In genomic region chr14:79589401-79589800, GRCm38 (mm10) we compare ENCODE assay signal across 14 mouse cellular contexts. TPM values are rescaled to one million over a fixed set of nuclear protein-coding genes. Genes with fewer than 3 reads are reported as not detected.
DNase-seq lines count a peak whose midpoint lies in the region; ATAC-seq and TF ChIP-seq lines count a peak whose summit lies in the region.
"Had no signal": no experiment of that assay in that cellular context is flagged by ENCODE, and none has a peak within 500 bp of the region (broad histone marks: within the 10 kb centered on the region; RNA-seq: fewer than 3 reads in every experiment).

No protein-coding gene starts in this region.

- H3K9me3 ChIP-seq in embryonic facial prominence, embryonic 13.5 days, result no peaks in the 10 kb centered on the region
- no peaks in the 10 kb centered on the region for H3K9me3 ChIP-seq in embryonic facial prominence, embryonic 10.5 days
- H3K9me3 ChIP-seq in heart, postnatal 0 days (replicated peaks; ENCODE audit: control insufficient read depth, low read length), result no peaks in the 10 kb centered on the region
- H3K9me3 ChIP-seq in midbrain, embryonic 10.5 days (replicated peaks), result no peaks in the 10 kb centered on the region
- no peaks in the 10 kb centered on the region for H3K9me3 ChIP-seq in midbrain, postnatal 0 days (ENCODE audit: low read length)
- H3K9me3 ChIP-seq in limb, embryonic 13.5 days, result no peaks in the 10 kb centered on the region

- no peak for TF ChIP-seq CTCF in heart, postnatal 0 days (IDR thresholded peaks at IDR 0.05; ENCODE audit: low read depth)
- no peak for TF ChIP-seq CTCF in midbrain, postnatal 0 days (IDR thresholded peaks at IDR 0.05)

- no peak overlapping the region for H3K27ac ChIP-seq in embryonic facial prominence, embryonic 13.5 days
- H3K27ac ChIP-seq in embryonic facial prominence, embryonic 10.5 days (replicated peaks), result no peak overlapping the region
- no peak overlapping the region for H3K27ac ChIP-seq in heart, postnatal 0 days (ENCODE audit: low read depth)
- H3K27ac ChIP-seq in midbrain, embryonic 10.5 days (replicated peaks), result no peak overlapping the region
- no peak overlapping the region for H3K27ac ChIP-seq in midbrain, postnatal 0 days (ENCODE audit: low read depth, low read length)
- no peak overlapping the region for H3K27ac ChIP-seq in limb, embryonic 13.5 days

- WGBS in embryonic facial prominence, embryonic 13.5 days, result 92% methylated on average over 6 of the region's 6 CpGs
- 87% methylated on average over 6 of the region's 6 CpGs for WGBS in embryonic facial prominence, embryonic 10.5 days
- WGBS in heart, postnatal 0 days, result 88% methylated on average over 6 of the region's 6 CpGs
- WGBS in midbrain, embryonic 10.5 days, result 93% methylated on average over 6 of the region's 6 CpGs
- 96% methylated on average over 6 of the region's 6 CpGs for WGBS in midbrain, postnatal 0 days
- WGBS in limb, embryonic 13.5 days, result 92% methylated on average over 6 of the region's 6 CpGs

- peaks cover 4% of the 10 kb centered on the region; the same call in 1 of the 2 replicates for H3K36me3 ChIP-seq in embryonic facial prominence, embryonic 13.5 days
- peaks cover 33% of the 10 kb centered on the region for H3K36me3 ChIP-seq in embryonic facial prominence, embryonic 10.5 days (replicated peaks)
- no peaks in the 10 kb centered on the region; the same call in 1 of the 2 replicates for H3K36me3 ChIP-seq in heart, postnatal 0 days (replicated peaks; ENCODE audit: control insufficient read depth, insufficient read depth, low read length)
- H3K36me3 ChIP-seq in midbrain, embryonic 10.5 days, result peaks cover 34% of the 10 kb centered on the region
- H3K36me3 ChIP-seq in midbrain, postnatal 0 days (ENCODE audit: insufficient read depth, low read length), result no peaks in the 10 kb centered on the region
- peaks cover 10% of the 10 kb centered on the region for H3K36me3 ChIP-seq in limb, embryonic 13.5 days

- H3K27me3 ChIP-seq in embryonic facial prominence, embryonic 13.5 days, result no peaks in the 10 kb centered on the region
- no peaks in the 10 kb centered on the region for H3K27me3 ChIP-seq in embryonic facial prominence, embryonic 10.5 days (replicated peaks; ENCODE audit: low read depth, poor library complexity, severe bottlenecking)
- H3K27me3 ChIP-seq in heart, postnatal 0 days (ENCODE audit: control insufficient read depth, insufficient read depth, low read length), result no peaks in the 10 kb centered on the region
- no peaks in the 10 kb centered on the region for H3K27me3 ChIP-seq in midbrain, embryonic 10.5 days (ENCODE audit: low read depth, poor library complexity, severe bottlenecking)
- no peaks in the 10 kb centered on the region for H3K27me3 ChIP-seq in midbrain, postnatal 0 days (ENCODE audit: insufficient read depth, low read length)
- H3K27me3 ChIP-seq in limb, embryonic 13.5 days, result no peaks in the 10 kb centered on the region

- no peak for DNase-seq in embryonic facial prominence, embryonic 10.5 days (ENCODE audit: low spot score)
- no peak for DNase-seq in heart, postnatal 0 days (ENCODE audit: low spot score)
- no peak for DNase-seq in heart, adult 9 months (ENCODE audit: low spot score in 2 of 2)
- DNase-seq in midbrain, embryonic 10.5 days (ENCODE audit: low spot score), result no peak
- no peak for DNase-seq in midbrain, postnatal 0 days (ENCODE audit: low spot score)
- no peak for DNase-seq in urinary bladder, postnatal 14 days (ENCODE audit: low spot score)
- DNase-seq: adrenal gland, postnatal 14 days; embryo, embryonic 11 days; kidney, postnatal 14 days; lung, adult 18-20 months; thymus, postnatal 4 days had no signal

- no peak for ATAC-seq in embryonic facial prominence, embryonic 13.5 days (ENCODE audit: insufficient number of reproducible peaks, insufficient read depth, low FRiP score, low TSS enrichment, low read depth)
- no peak for ATAC-seq in heart, postnatal 0 days (ENCODE audit: insufficient read depth, low read depth)
- no peak for ATAC-seq in midbrain, postnatal 0 days (ENCODE audit: low FRiP score)
- no peak for ATAC-seq in limb, embryonic 13.5 days (ENCODE audit: low FRiP score, low read depth)
- ATAC-seq: intestine, embryonic 16.5 days had no signal

- no peak overlapping the region; the same call in 1 of the 2 replicates for H3K9ac ChIP-seq in embryonic facial prominence, embryonic 13.5 days
- H3K9ac ChIP-seq in heart, postnatal 0 days (replicated peaks; ENCODE audit: low read depth, low read length), result no peak overlapping the region
- H3K9ac ChIP-seq in midbrain, postnatal 0 days (replicated peaks; ENCODE audit: low read length, poor library complexity, severe bottlenecking), result no peak overlapping the region
- no peak overlapping the region for H3K9ac ChIP-seq in limb, embryonic 13.5 days

- peak overlapping the region; percentile 72 for H3K4me2 ChIP-seq in embryonic facial prominence, embryonic 13.5 days
- H3K4me2 ChIP-seq in heart, postnatal 0 days (ENCODE audit: low read depth, low read length), result peak overlapping the region; percentile 87; the same call in 1 of the 2 replicates
- no peak overlapping the region for H3K4me2 ChIP-seq in midbrain, postnatal 0 days (ENCODE audit: low read depth, low read length, poor library complexity, severe bottlenecking)
- peak overlapping the region; percentile 84 for H3K4me2 ChIP-seq in limb, embryonic 13.5 days (replicated peaks)

- H3K4me3 ChIP-seq in embryonic facial prominence, embryonic 13.5 days, result no peak overlapping the region
- no peak overlapping the region for H3K4me3 ChIP-seq in embryonic facial prominence, embryonic 10.5 days
- H3K4me3 ChIP-seq in heart, postnatal 0 days (ENCODE audit: low read depth, low read length), result no peak overlapping the region
- peak overlapping the region; percentile 78; the same call in 1 of the 2 replicates for H3K4me3 ChIP-seq in midbrain, embryonic 10.5 days
- no peak overlapping the region for H3K4me3 ChIP-seq in midbrain, postnatal 0 days (ENCODE audit: low read depth, low read length)
- H3K4me3 ChIP-seq in limb, embryonic 13.5 days, result no peak overlapping the region

- peaks cover 17% of the 10 kb centered on the region for H3K4me1 ChIP-seq in embryonic facial prominence, embryonic 13.5 days
- peaks cover 28% of the 10 kb centered on the region for H3K4me1 ChIP-seq in embryonic facial prominence, embryonic 10.5 days
- peaks cover 22% of the 10 kb centered on the region for H3K4me1 ChIP-seq in heart, postnatal 0 days (ENCODE audit: control insufficient read depth, insufficient read depth)
- H3K4me1 ChIP-seq in midbrain, embryonic 10.5 days, result peaks cover 32% of the 10 kb centered on the region
- peaks cover 14% of the 10 kb centered on the region for H3K4me1 ChIP-seq in midbrain, postnatal 0 days (ENCODE audit: insufficient read depth, low read length)
- H3K4me1 ChIP-seq in limb, embryonic 13.5 days, result peaks cover 20% of the 10 kb centered on the region

- TF ChIP-seq EP300 in heart, postnatal 0 days (IDR thresholded peaks at IDR 0.05; ENCODE audit: low read depth), result no peak

RNA-seq across cellular contexts. Expression of gene Sugt1, which starts 1.9 kb away (rescaled TPM):
- 137 and 150 TPM in 2 replicates for polyA plus RNA-seq in embryonic facial prominence, embryonic 13.5 days (2015; fragmentation: Nextera tagmentation; extraction: Ambion mirVana)
- polyA plus RNA-seq in embryonic facial prominence, embryonic 10.5 days (2016; fragmentation: Nextera tagmentation; extraction: Ambion mirVana), result 151 and 155 TPM in 2 replicates
- 24.8 and 33.1 TPM in 2 replicates for total RNA-seq in heart, postnatal 0 days (2014; rRNA removed; ENCODE audit: low replicate concordance)
- 95.5 and 102 TPM in 2 replicates for polyA plus RNA-seq in heart, postnatal 0 days (2015; fragmentation: Nextera tagmentation; extraction: Ambion mirVana)
- polyA plus RNA-seq in midbrain, embryonic 10.5 days (2016; fragmentation: Nextera tagmentation; extraction: Ambion mirVana), result 146 and 161 TPM in 2 replicates
- 19.1 and 36.1 TPM in 2 replicates for total RNA-seq in midbrain, postnatal 0 days (2014; rRNA removed)
- polyA plus RNA-seq in midbrain, postnatal 0 days (2015; fragmentation: Nextera tagmentation; extraction: Ambion mirVana), result 86.0 and 87.0 TPM in 2 replicates
- polyA plus RNA-seq in limb, embryonic 13.5 days (2015; fragmentation: Nextera tagmentation; extraction: Ambion mirVana), result 139 and 148 TPM in 2 replicates
